Comparison of ENCODE assay signal across 13 mouse cellular contexts in the genomic region with DNA sequence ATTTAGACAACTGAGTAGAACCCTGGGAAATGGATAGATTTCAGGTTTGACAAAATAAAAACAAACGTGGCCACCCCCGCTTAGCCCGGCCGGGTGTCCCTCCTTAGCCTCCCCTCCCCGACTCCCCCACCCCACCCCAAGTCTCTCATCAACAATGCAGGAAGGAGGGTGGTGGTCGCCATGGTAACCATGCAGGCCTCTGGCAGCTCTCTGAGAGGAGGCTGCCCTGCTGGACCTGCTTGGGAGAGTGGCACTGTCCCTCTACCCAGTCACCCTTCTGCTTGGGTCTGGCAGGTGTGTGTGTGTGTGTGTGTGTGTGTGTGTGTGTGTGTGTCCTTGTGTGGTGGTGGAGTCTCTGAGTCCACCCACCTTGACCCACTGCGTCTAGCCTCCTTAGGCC. TPM values are rescaled to one million over a fixed set of nuclear protein-coding genes. Genes with fewer than 3 reads are reported as not detected.
DNase-seq lines count a peak whose midpoint lies in the region; ATAC-seq and TF ChIP-seq lines count a peak whose summit lies in the region.
"Had no signal": no experiment of that assay in that cellular context is flagged by ENCODE, and none has a peak within 500 bp of the region (broad histone marks: within the 10 kb centered on the region; RNA-seq: fewer than 3 reads in every experiment).

No protein-coding gene starts in this region.

- H3K27ac ChIP-seq in gastrocnemius, adult 2 months, result no peak overlapping the region
- no peak overlapping the region for H3K27ac ChIP-seq in hindbrain, embryonic 12.5 days
- H3K27ac ChIP-seq in midbrain, embryonic 15.5 days, result peak overlapping the region; percentile 42; the same call in 1 of the 2 replicates
- no peak overlapping the region for H3K27ac ChIP-seq in stomach, postnatal 0 days (replicated peaks)
- H3K27ac ChIP-seq: intestine, embryonic 15.5 days; layer of hippocampus, adult 2 months had no signal

- H3K9me3 ChIP-seq in hindbrain, embryonic 12.5 days (replicated peaks), result no peaks in the 10 kb centered on the region
- H3K9me3 ChIP-seq in midbrain, embryonic 15.5 days, result no peaks in the 10 kb centered on the region
- H3K9me3 ChIP-seq in stomach, postnatal 0 days (ENCODE audit: control insufficient read depth, low read length), result no peaks in the 10 kb centered on the region
- H3K9me3 ChIP-seq: intestine, embryonic 15.5 days had no signal

- TF ChIP-seq CTCF in gastrocnemius, adult 2 months (IDR thresholded peaks at IDR 0.05), result no peak
- TF ChIP-seq CTCF in stomach, postnatal 0 days (IDR thresholded peaks at IDR 0.05; ENCODE audit: low read depth), result no peak

- H3K4me2 ChIP-seq in hindbrain, embryonic 12.5 days (replicated peaks), result no peak overlapping the region
- H3K4me2 ChIP-seq in midbrain, embryonic 15.5 days, result no peak overlapping the region
- H3K4me2 ChIP-seq in stomach, postnatal 0 days (replicated peaks; ENCODE audit: low read depth), result no peak overlapping the region
- H3K4me2 ChIP-seq: intestine, embryonic 15.5 days had no signal

- DNase-seq in gastrocnemius, adult 2 months, result peak; percentile 10
- no peak for DNase-seq in gastrocnemius, postnatal 14 days
- DNase-seq in embryo, embryonic 11 days, result peak; percentile 24
- DNase-seq in adrenal gland, adult 2 months, result no peak
- no peak for DNase-seq in stomach, postnatal 0 days (ENCODE audit: low spot score)
- DNase-seq in layer of hippocampus, postnatal 10 days (ENCODE audit: low spot score in 2 of 2), result no peak
- DNase-seq: adrenal gland, postnatal 25 days; lung, postnatal 4 days had no signal

- peak; percentile 83 for ATAC-seq in hindbrain, embryonic 12.5 days (ENCODE audit: low FRiP score)
- ATAC-seq in midbrain, embryonic 15.5 days (replicated peaks), result peak; percentile 66; the same call in 1 of the 2 replicates
- ATAC-seq in stomach, postnatal 0 days (ENCODE audit: low FRiP score, low TSS enrichment), result no peak
- ATAC-seq: intestine, embryonic 15.5 days; Patski had no signal

- no peak overlapping the region for H3K4me3 ChIP-seq in gastrocnemius, adult 2 months
- no peak overlapping the region for H3K4me3 ChIP-seq in hindbrain, embryonic 12.5 days
- H3K4me3 ChIP-seq in midbrain, embryonic 15.5 days, result no peak overlapping the region
- H3K4me3 ChIP-seq in stomach, postnatal 0 days (ENCODE audit: low read depth, low read length), result no peak overlapping the region
- H3K4me3 ChIP-seq: intestine, embryonic 15.5 days; layer of hippocampus, adult 2 months had no signal

- no peak for TF ChIP-seq EP300 in stomach, postnatal 0 days (optimal IDR thresholded peaks at IDR 0.05)

- H3K9ac ChIP-seq in hindbrain, embryonic 12.5 days, result no peak overlapping the region
- H3K9ac ChIP-seq in midbrain, embryonic 15.5 days, result no peak overlapping the region
- no peak overlapping the region for H3K9ac ChIP-seq in stomach, postnatal 0 days (ENCODE audit: low read length)
- H3K9ac ChIP-seq: intestine, embryonic 15.5 days had no signal

- H3K27me3 ChIP-seq in hindbrain, embryonic 12.5 days, result peaks cover 2% of the 10 kb centered on the region; the same call in 1 of the 2 replicates
- H3K27me3 ChIP-seq in midbrain, embryonic 15.5 days (replicated peaks), result no peaks in the 10 kb centered on the region
- no peaks in the 10 kb centered on the region for H3K27me3 ChIP-seq in stomach, postnatal 0 days (ENCODE audit: control insufficient read depth, insufficient read depth, low read length)
- H3K27me3 ChIP-seq: intestine, embryonic 15.5 days had no signal

- WGBS in hindbrain, embryonic 12.5 days, result 13% methylated on average over 6 of the region's 7 CpGs
- WGBS in midbrain, embryonic 15.5 days, result 11% methylated on average over 7 of the region's 7 CpGs
- WGBS in stomach, postnatal 0 days, result 28% methylated on average over 7 of the region's 7 CpGs

- peaks cover 26% of the 10 kb centered on the region for H3K4me1 ChIP-seq in hindbrain, embryonic 12.5 days
- H3K4me1 ChIP-seq in midbrain, embryonic 15.5 days, result peaks cover 25% of the 10 kb centered on the region
- H3K4me1 ChIP-seq in stomach, postnatal 0 days (replicated peaks; ENCODE audit: control insufficient read depth, insufficient read depth), result no peaks in the 10 kb centered on the region

- intact Hi-C loops in gastrocnemius, adult 2 months (cut with DNase I), result no loop called here
- intact Hi-C loops in gastrocnemius, postnatal 14 days (cut with DNase I; ENCODE audit: low total_unique reads), result no loop called here

- H3K36me3 ChIP-seq in hindbrain, embryonic 12.5 days, result no peaks in the 10 kb centered on the region
- no peaks in the 10 kb centered on the region for H3K36me3 ChIP-seq in midbrain, embryonic 15.5 days (replicated peaks)
- no peaks in the 10 kb centered on the region for H3K36me3 ChIP-seq in stomach, postnatal 0 days (ENCODE audit: control insufficient read depth, insufficient read depth, low read length)
- H3K36me3 ChIP-seq: intestine, embryonic 15.5 days had no signal

RNA-seq across cellular contexts. Expression of a gene that starts 27.7 kb away (rescaled TPM):
- under 1 TPM; 0.28 to 0.46 TPM for total RNA-seq in gastrocnemius, adult 2 months (2021)
- under 1 TPM; 0.02 to 0.07 TPM for total RNA-seq in gastrocnemius, postnatal 14 days (2021)
- polyA plus RNA-seq in hindbrain, embryonic 12.5 days (2016; fragmentation: Nextera tagmentation; extraction: Ambion mirVana), result 0.18 TPM in 2 replicates
- polyA plus RNA-seq in midbrain, embryonic 15.5 days (2015; fragmentation: Nextera tagmentation; extraction: Ambion mirVana), result 1.1 and 1.8 TPM in 2 replicates
- total RNA-seq in adrenal gland, adult 2 months (2021), result 1 to 10 TPM in 1 of 2 experiments, under 1 TPM in 1; 0.46 to 1.1 TPM
- polyA plus RNA-seq in adrenal gland, adult 2 months (2012; rRNA removed), result 0.81 and 0.85 TPM in 2 replicates
- 0.01 TPM in 1 of 2 replicates, not detected in the other for polyA plus RNA-seq in stomach, postnatal 0 days (2015; fragmentation: Nextera tagmentation; extraction: Ambion mirVana)
- total RNA-seq in layer of hippocampus, postnatal 10 days (2021), result 10 to 100 TPM; 36.0 to 38.0 TPM
- polyA plus RNA-seq: intestine, embryonic 15.5 days had no signal

RNA-seq across cellular contexts. Expression of a gene that starts 50.6 kb away (rescaled TPM):
- 10 to 100 TPM; 11.3 to 16.0 TPM for total RNA-seq in gastrocnemius, adult 2 months (2021)
- 10 to 100 TPM; 15.8 to 17.7 TPM for total RNA-seq in gastrocnemius, postnatal 14 days (2021)
- polyA plus RNA-seq in hindbrain, embryonic 12.5 days (2016; fragmentation: Nextera tagmentation; extraction: Ambion mirVana), result 59.9 and 65.8 TPM in 2 replicates
- 69.2 and 75.5 TPM in 2 replicates for polyA plus RNA-seq in midbrain, embryonic 15.5 days (2015; fragmentation: Nextera tagmentation; extraction: Ambion mirVana)
- 10 to 100 TPM; 41.8 to 45.8 TPM for total RNA-seq in adrenal gland, adult 2 months (2021)
- 20.0 and 21.3 TPM in 2 replicates for polyA plus RNA-seq in adrenal gland, adult 2 months (2012; rRNA removed)
- polyA plus RNA-seq in stomach, postnatal 0 days (2015; fragmentation: Nextera tagmentation; extraction: Ambion mirVana), result 39.5 and 43.3 TPM in 2 replicates
- total RNA-seq in layer of hippocampus, postnatal 10 days (2021), result 10 to 100 TPM; 39.9 to 42.2 TPM

RNA-seq across cellular contexts. Expression of a gene that starts 59.7 kb away (rescaled TPM):
- 100 to 1,000 TPM; 146 to 171 TPM for total RNA-seq in gastrocnemius, adult 2 months (2021)
- 100 to 1,000 TPM; 101 to 102 TPM for total RNA-seq in gastrocnemius, postnatal 14 days (2021)
- 115 and 128 TPM in 2 replicates for polyA plus RNA-seq in hindbrain, embryonic 12.5 days (2016; fragmentation: Nextera tagmentation; extraction: Ambion mirVana)
- 120 and 121 TPM in 2 replicates for polyA plus RNA-seq in midbrain, embryonic 15.5 days (2015; fragmentation: Nextera tagmentation; extraction: Ambion mirVana)
- 100 to 1,000 TPM; 144 to 366 TPM for total RNA-seq in adrenal gland, adult 2 months (2021)
- 159 and 166 TPM in 2 replicates for polyA plus RNA-seq in adrenal gland, adult 2 months (2012; rRNA removed)
- polyA plus RNA-seq in stomach, postnatal 0 days (2015; fragmentation: Nextera tagmentation; extraction: Ambion mirVana), result 104 and 114 TPM in 2 replicates
- total RNA-seq in layer of hippocampus, postnatal 10 days (2021), result 100 to 1,000 TPM; 102 to 108 TPM

Comparison
In these comparisons a context has a peak if more than half of its experiments do, and no peak if none do; other contexts are left out.
1. DNase-seq: peak in gastrocnemius, adult 2 months (single experiment) and embryo, embryonic 11 days (single experiment); none in gastrocnemius, postnatal 14 days (single experiment), adrenal gland, adult 2 months (single experiment), stomach, postnatal 0 days (single experiment) and layer of hippocampus, postnatal 10 days (0 of 2).
2. RNA of a gene that starts 27.7 kb away (total RNA-seq): 36.0 to 38.0 TPM in layer of hippocampus, postnatal 10 days; 0.46 to 1.1 TPM in adrenal gland, adult 2 months, 0.28 to 0.46 TPM in gastrocnemius, adult 2 months and 0.02 to 0.07 TPM in gastrocnemius, postnatal 14 days; every median in the first group is over 10 times any median in the second.